Mouse (Mus musculus): ENCODE results near the gene Kcnmb1.

GRCm38 (mm10) chr11:33955982-33956381, 6.8 kb upstream of the Kcnmb1 start:
- TF ChIP-seq CTCF (IDR thresholded peaks at IDR 0.05; ENCODE audit: low read depth, low read length): no peak
- TF ChIP-seq POLR2A (IDR thresholded peaks at IDR 0.05; ENCODE audit: extremely low read depth, insufficient read depth, low read length): no peak

All from liver, adult 2 months (tissue).